8 mouse cellular contexts compared by ENCODE assay signal in the genomic region with DNA sequence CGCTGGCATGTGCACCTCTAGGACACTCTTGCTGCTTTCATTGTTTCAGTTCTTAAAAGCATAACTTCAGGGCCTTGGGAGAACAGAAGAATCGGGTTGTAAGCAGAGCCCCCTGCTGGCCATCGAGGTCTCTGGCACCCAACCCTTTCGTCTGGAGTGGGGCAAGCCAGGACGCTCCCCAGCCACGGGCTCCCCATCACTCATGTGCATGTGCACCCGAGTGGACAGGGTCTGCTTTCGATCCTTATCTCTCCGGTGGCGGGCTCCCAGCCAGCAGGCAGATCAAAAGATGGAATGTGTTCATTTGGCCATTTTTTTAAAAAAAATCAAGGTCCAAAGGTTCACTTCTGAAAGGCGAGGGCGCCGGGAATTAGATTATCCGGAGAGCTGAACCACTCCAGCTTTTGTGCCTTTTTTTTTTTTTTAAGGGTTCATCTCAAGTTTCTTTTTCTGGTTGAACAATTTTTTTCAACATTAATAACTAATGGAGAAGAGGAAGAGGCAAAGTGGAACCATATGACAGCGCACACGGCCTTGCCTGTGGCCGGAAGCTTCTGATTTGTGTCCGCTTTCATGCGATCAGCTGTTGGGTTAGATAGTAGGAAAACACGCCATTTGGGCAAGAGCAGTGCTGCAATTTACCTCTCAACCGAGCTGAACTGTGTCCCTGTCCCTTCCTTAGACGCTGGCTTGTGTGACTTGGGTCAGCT. TPM values are rescaled to one million over a fixed set of nuclear protein-coding genes. Genes with fewer than 3 reads are reported as not detected.
DNase-seq lines count a peak whose midpoint lies in the region; ATAC-seq and TF ChIP-seq lines count a peak whose summit lies in the region.

No protein-coding gene starts in this region.

- peaks cover 98% of the 10 kb centered on the region for H3K79me2 ChIP-seq in C2C12 (ENCODE audit: control insufficient read depth, insufficient read depth)
- H3K79me2 ChIP-seq in liver, adult 2 months (ENCODE audit: control insufficient read depth, insufficient read depth, low read length), result peaks cover 14% of the 10 kb centered on the region

- no peaks in the 10 kb centered on the region for H3K9me3 ChIP-seq in embryonic facial prominence, embryonic 14.5 days (ENCODE audit: control insufficient read depth, low read length)
- H3K9me3 ChIP-seq in heart, embryonic 10.5 days, result no peaks in the 10 kb centered on the region
- H3K9me3 ChIP-seq in kidney, embryonic 15.5 days (replicated peaks), result no peaks in the 10 kb centered on the region
- no peaks in the 10 kb centered on the region for H3K9me3 ChIP-seq in stomach, embryonic 14.5 days (ENCODE audit: control insufficient read depth, low read depth, low read length)

- H3K27me3 ChIP-seq in C2C12 (ENCODE audit: control insufficient read depth, insufficient read depth, insufficient read length), result no peaks in the 10 kb centered on the region
- H3K27me3 ChIP-seq in embryonic facial prominence, embryonic 14.5 days (replicated peaks; ENCODE audit: control insufficient read depth, insufficient read depth, low read length), result no peaks in the 10 kb centered on the region
- H3K27me3 ChIP-seq in heart, embryonic 10.5 days (ENCODE audit: insufficient read depth, poor library complexity, severe bottlenecking), result no peaks in the 10 kb centered on the region
- H3K27me3 ChIP-seq in kidney, embryonic 15.5 days, result no peaks in the 10 kb centered on the region
- H3K27me3 ChIP-seq in liver, adult 2 months (ENCODE audit: control insufficient read depth, insufficient read depth, low read length), result no peaks in the 10 kb centered on the region
- H3K27me3 ChIP-seq in stomach, embryonic 14.5 days (ENCODE audit: control insufficient read depth, insufficient read depth, low read length), result no peaks in the 10 kb centered on the region

- peak overlapping the region; percentile 26 for H3ac ChIP-seq in C2C12 (ENCODE audit: control insufficient read depth, insufficient read length, low read depth)

- peak; percentile 89 for ATAC-seq in embryonic facial prominence, embryonic 14.5 days (ENCODE audit: low read depth)
- peak; percentile 61; the same call in 1 of the 2 replicates for ATAC-seq in kidney, embryonic 15.5 days (replicated peaks; ENCODE audit: low FRiP score)
- peak; percentile 56; the same call in 1 of the 2 replicates for ATAC-seq in stomach, embryonic 14.5 days (ENCODE audit: insufficient number of reproducible peaks, insufficient read depth, low FRiP score, low read depth)

- H3K9ac ChIP-seq in embryonic facial prominence, embryonic 14.5 days (ENCODE audit: low read depth, low read length), result peak overlapping the region; percentile 54; the same call in 1 of the 2 replicates
- no peak overlapping the region for H3K9ac ChIP-seq in kidney, embryonic 15.5 days
- H3K9ac ChIP-seq in liver, adult 2 months (ENCODE audit: low read depth, low read length), result no peak overlapping the region; the same call in 1 of the 2 replicates
- no peak overlapping the region for H3K9ac ChIP-seq in stomach, embryonic 14.5 days (replicated peaks; ENCODE audit: low read depth, low read length)

- H3K79me3 ChIP-seq in C2C12 (ENCODE audit: low read depth), result peaks cover 42% of the 10 kb centered on the region

- peak; percentile 58 to 80 for DNase-seq in adrenal gland, postnatal 4 days (ENCODE audit: low spot score in 2 of 2)
- DNase-seq in embryonic facial prominence, embryonic 14.5 days (ENCODE audit: low spot score), result peak; percentile 91
- DNase-seq in heart, embryonic 10.5 days (ENCODE audit: low spot score), result peak; percentile 83
- peak; percentile 88 for DNase-seq in liver, adult 2 months (ENCODE audit: extremely low read depth, low read depth, low spot score)
- DNase-seq in natural killer cell, adult 2 months (ENCODE audit: low spot score in 2 of 2), result peak; percentile 58 to 72

- peak; percentile 52 for TF ChIP-seq CTCF in C2C12 (IDR thresholded peaks at IDR 0.05; ENCODE audit: control insufficient read depth, insufficient read depth, insufficient read length)
- TF ChIP-seq CTCF in liver, adult 2 months (IDR thresholded peaks at IDR 0.05; ENCODE audit: low read depth, low read length), result peak; percentile 84

- peak overlapping the region; percentile 30 for H3K4me2 ChIP-seq in embryonic facial prominence, embryonic 14.5 days (ENCODE audit: low read depth, low read length)
- peak overlapping the region; percentile 15; the same call in 1 of the 2 replicates for H3K4me2 ChIP-seq in kidney, embryonic 15.5 days
- H3K4me2 ChIP-seq in stomach, embryonic 14.5 days (replicated peaks; ENCODE audit: low read depth, low read length), result no peak overlapping the region

- H3K4me3 ChIP-seq in C2C12 (ENCODE audit: insufficient read depth, poor library complexity, severe bottlenecking), result no peak overlapping the region
- H3K4me3 ChIP-seq in embryonic facial prominence, embryonic 14.5 days (ENCODE audit: low read depth, low read length), result no peak overlapping the region
- no peak overlapping the region for H3K4me3 ChIP-seq in heart, embryonic 10.5 days
- no peak overlapping the region for H3K4me3 ChIP-seq in kidney, embryonic 15.5 days (replicated peaks)
- no peak overlapping the region for H3K4me3 ChIP-seq in liver, adult 2 months (ENCODE audit: insufficient read depth, low read depth, low read length)
- no peak overlapping the region for H3K4me3 ChIP-seq in stomach, embryonic 14.5 days (ENCODE audit: low read depth, low read length)

- H3K36me3 ChIP-seq in C2C12 (ENCODE audit: control insufficient read depth, insufficient read depth), result peaks cover 25% of the 10 kb centered on the region
- H3K36me3 ChIP-seq in embryonic facial prominence, embryonic 14.5 days (ENCODE audit: control insufficient read depth, insufficient read depth, low read length), result peaks cover 8% of the 10 kb centered on the region; the same call in 1 of the 2 replicates
- H3K36me3 ChIP-seq in heart, embryonic 10.5 days, result peaks cover 25% of the 10 kb centered on the region
- peaks cover 23% of the 10 kb centered on the region for H3K36me3 ChIP-seq in kidney, embryonic 15.5 days
- no peaks in the 10 kb centered on the region for H3K36me3 ChIP-seq in liver, adult 2 months (ENCODE audit: control insufficient read depth, insufficient read depth, low read length)
- peaks cover 1% of the 10 kb centered on the region; the same call in 1 of the 2 replicates for H3K36me3 ChIP-seq in stomach, embryonic 14.5 days (ENCODE audit: control insufficient read depth, insufficient read depth, low read length)

- 18% methylated on average over 22 of the region's 22 CpGs for WGBS in embryonic facial prominence, embryonic 14.5 days
- WGBS in heart, embryonic 10.5 days, result 60% methylated on average over 22 of the region's 22 CpGs
- 39% methylated on average over 22 of the region's 22 CpGs for WGBS in kidney, embryonic 15.5 days
- 12% methylated on average over 22 of the region's 22 CpGs for WGBS in liver, adult 2 months
- 32% methylated on average over 22 of the region's 22 CpGs for WGBS in stomach, embryonic 14.5 days

- H3K4me1 ChIP-seq in embryonic facial prominence, embryonic 14.5 days (ENCODE audit: control insufficient read depth, insufficient read depth, low read length), result peaks cover 62% of the 10 kb centered on the region
- H3K4me1 ChIP-seq in heart, embryonic 10.5 days, result peaks cover 49% of the 10 kb centered on the region
- H3K4me1 ChIP-seq in kidney, embryonic 15.5 days, result peaks cover 68% of the 10 kb centered on the region
- peaks cover 40% of the 10 kb centered on the region for H3K4me1 ChIP-seq in liver, adult 2 months (ENCODE audit: control insufficient read depth, insufficient read depth, low read length)
- peaks cover 44% of the 10 kb centered on the region for H3K4me1 ChIP-seq in stomach, embryonic 14.5 days (ENCODE audit: control insufficient read depth, insufficient read depth, low read length)

- TF ChIP-seq POLR2A in liver, adult 2 months (IDR thresholded peaks at IDR 0.05; ENCODE audit: extremely low read depth, insufficient read depth, low read length), result no peak

- peak overlapping the region; percentile 69 for H3K27ac ChIP-seq in embryonic facial prominence, embryonic 14.5 days (replicated peaks; ENCODE audit: low read depth, low read length)
- 0 out of 2 replicates have a peak overlapping the region, but pooled peaks have one; percentile 65 for H3K27ac ChIP-seq in heart, embryonic 10.5 days
- H3K27ac ChIP-seq in kidney, embryonic 15.5 days, result peak overlapping the region; percentile 66
- peak overlapping the region; percentile 41 for H3K27ac ChIP-seq in liver, adult 2 months (replicated peaks; ENCODE audit: insufficient read depth, low read depth, low read length)
- peak overlapping the region; percentile 84; the same call in 1 of the 2 replicates for H3K27ac ChIP-seq in stomach, embryonic 14.5 days (ENCODE audit: low read length)

RNA-seq across cellular contexts. Expression of gene Pqlc2, which starts 58.3 kb away (rescaled TPM):
- 6.0 TPM for polyA plus RNA-seq in C2C12 (2012; fragmentation: generic; extraction: Trizol)
- total RNA-seq in adrenal gland, postnatal 4 days (2021), result 10 to 100 TPM in 1 of 2 experiments, 1 to 10 TPM in 1; 9.8 to 10.6 TPM
- polyA plus RNA-seq in embryonic facial prominence, embryonic 14.5 days (2014; fragmentation: Nextera tagmentation; extraction: Ambion mirVana), result 10.9 and 12.3 TPM in 2 replicates
- 12.7 and 13.9 TPM in 2 replicates for polyA plus RNA-seq in heart, embryonic 10.5 days (2016; fragmentation: Nextera tagmentation; extraction: Ambion mirVana)
- 13.9 and 14.2 TPM in 2 replicates for polyA plus RNA-seq in kidney, embryonic 15.5 days (2015; fragmentation: Nextera tagmentation; extraction: Ambion mirVana)
- total RNA-seq in liver, adult 2 months (2014; rRNA removed), result 6.1 and 13.0 TPM in 2 replicates
- 37.2 and 42.8 TPM in 2 replicates for polyA plus RNA-seq in liver, adult 2 months (2012; rRNA removed)
- 9.5 and 13.7 TPM in 2 replicates for polyA plus RNA-seq in stomach, embryonic 14.5 days (2014; fragmentation: Nextera tagmentation; extraction: Ambion mirVana)

RNA-seq across cellular contexts. Expression of gene Akr7a5, which starts 58.3 kb away (rescaled TPM):
- 49.7 TPM for polyA plus RNA-seq in C2C12 (2012; fragmentation: generic; extraction: Trizol)
- total RNA-seq in adrenal gland, postnatal 4 days (2021), result 10 to 100 TPM; 63.6 to 67.5 TPM
- polyA plus RNA-seq in embryonic facial prominence, embryonic 14.5 days (2014; fragmentation: Nextera tagmentation; extraction: Ambion mirVana), result 68.6 and 78.9 TPM in 2 replicates
- 60.1 and 72.5 TPM in 2 replicates for polyA plus RNA-seq in heart, embryonic 10.5 days (2016; fragmentation: Nextera tagmentation; extraction: Ambion mirVana)
- polyA plus RNA-seq in kidney, embryonic 15.5 days (2015; fragmentation: Nextera tagmentation; extraction: Ambion mirVana), result 154 and 166 TPM in 2 replicates
- 142 and 183 TPM in 2 replicates for total RNA-seq in liver, adult 2 months (2014; rRNA removed)
- polyA plus RNA-seq in liver, adult 2 months (2012; rRNA removed), result 144 and 155 TPM in 2 replicates
- polyA plus RNA-seq in stomach, embryonic 14.5 days (2014; fragmentation: Nextera tagmentation; extraction: Ambion mirVana), result 107 and 108 TPM in 2 replicates

RNA-seq across cellular contexts. Expression of gene Capzb, which starts 59.5 kb away (rescaled TPM):
- polyA plus RNA-seq in C2C12 (2012; fragmentation: generic; extraction: Trizol), result 362 TPM
- 100 to 1,000 TPM; 343 to 361 TPM for total RNA-seq in adrenal gland, postnatal 4 days (2021)
- 293 and 299 TPM in 2 replicates for polyA plus RNA-seq in embryonic facial prominence, embryonic 14.5 days (2014; fragmentation: Nextera tagmentation; extraction: Ambion mirVana)
- polyA plus RNA-seq in heart, embryonic 10.5 days (2016; fragmentation: Nextera tagmentation; extraction: Ambion mirVana), result 450 and 452 TPM in 2 replicates
- polyA plus RNA-seq in kidney, embryonic 15.5 days (2015; fragmentation: Nextera tagmentation; extraction: Ambion mirVana), result 392 and 395 TPM in 2 replicates
- 51.4 and 58.5 TPM in 2 replicates for total RNA-seq in liver, adult 2 months (2014; rRNA removed)
- polyA plus RNA-seq in liver, adult 2 months (2012; rRNA removed), result 52.6 and 56.4 TPM in 2 replicates
- polyA plus RNA-seq in stomach, embryonic 14.5 days (2014; fragmentation: Nextera tagmentation; extraction: Ambion mirVana), result 280 and 301 TPM in 2 replicates
